Mouse (Mus musculus) frontal cortex, postnatal 10 days (tissue): ENCODE results near the gene Cdk5r2.

ENCODE experiments used
- DNase-seq, 2 experiments: peaks; one replicate each; pipeline ENCODE4 v3.0.0; 2022; ENCODE audit warnings: low spot score in 2 of 2, mixed read lengths in 1 of 2

Gene Cdk5r2

DNA sequence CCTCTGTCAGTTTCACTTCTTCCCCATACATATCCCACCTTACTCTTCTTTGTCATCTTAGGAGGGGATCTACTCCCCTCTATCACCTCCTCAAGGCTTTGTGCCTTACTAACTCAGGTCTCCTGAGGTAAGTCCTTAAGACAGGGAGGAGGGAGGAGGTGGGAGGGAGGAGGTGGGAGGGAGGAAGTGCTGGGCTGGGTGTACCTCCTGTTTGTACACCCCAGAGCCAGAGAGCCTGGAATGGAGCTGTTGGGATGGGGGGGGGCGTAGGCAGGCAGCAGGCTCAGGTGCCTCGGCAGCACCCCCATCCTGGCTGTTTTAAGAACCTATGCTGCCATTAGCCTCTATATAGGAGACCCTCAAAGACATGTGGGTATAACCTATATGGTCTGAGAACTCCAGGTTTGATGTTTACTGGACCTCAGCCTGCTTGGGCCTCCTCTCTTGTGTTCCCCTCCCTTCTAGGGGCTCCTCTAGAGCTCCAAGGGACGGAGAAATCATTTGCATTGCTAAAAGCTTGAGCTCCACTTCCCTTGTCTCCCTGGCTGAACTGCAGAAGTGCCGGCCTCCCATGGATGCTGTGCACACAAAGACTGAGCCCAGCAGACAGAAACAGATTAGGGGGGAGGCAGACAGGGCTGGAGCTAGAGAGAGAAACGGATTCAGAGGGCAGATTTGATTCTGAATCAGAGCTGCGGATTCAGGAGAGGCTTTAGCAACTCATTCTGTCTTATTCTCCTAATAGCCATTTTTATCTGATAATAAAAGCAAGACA, 3.5 kb upstream of the Cdk5r2 start:
- no peak for DNase-seq

DNA sequence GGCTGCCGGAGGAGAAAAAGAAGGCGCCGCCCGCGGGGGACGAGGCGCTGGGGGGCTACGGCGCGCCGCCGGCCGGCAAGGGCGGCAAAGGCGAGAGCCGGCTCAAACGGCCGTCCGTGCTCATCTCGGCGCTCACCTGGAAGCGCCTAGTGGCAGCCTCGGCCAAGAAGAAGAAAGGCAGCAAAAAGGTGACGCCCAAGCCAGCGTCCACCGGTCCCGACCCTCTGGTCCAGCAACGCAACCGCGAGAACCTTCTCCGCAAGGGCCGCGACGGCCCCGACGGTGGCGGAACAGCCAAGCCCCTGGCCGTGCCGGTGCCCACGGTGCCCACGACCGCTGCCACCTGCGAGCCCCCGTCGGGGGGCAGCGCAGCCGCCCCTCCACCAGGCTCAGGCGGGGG, 422 bp downstream of the Cdk5r2 start:
- DNase-seq: no peak

DNA sequence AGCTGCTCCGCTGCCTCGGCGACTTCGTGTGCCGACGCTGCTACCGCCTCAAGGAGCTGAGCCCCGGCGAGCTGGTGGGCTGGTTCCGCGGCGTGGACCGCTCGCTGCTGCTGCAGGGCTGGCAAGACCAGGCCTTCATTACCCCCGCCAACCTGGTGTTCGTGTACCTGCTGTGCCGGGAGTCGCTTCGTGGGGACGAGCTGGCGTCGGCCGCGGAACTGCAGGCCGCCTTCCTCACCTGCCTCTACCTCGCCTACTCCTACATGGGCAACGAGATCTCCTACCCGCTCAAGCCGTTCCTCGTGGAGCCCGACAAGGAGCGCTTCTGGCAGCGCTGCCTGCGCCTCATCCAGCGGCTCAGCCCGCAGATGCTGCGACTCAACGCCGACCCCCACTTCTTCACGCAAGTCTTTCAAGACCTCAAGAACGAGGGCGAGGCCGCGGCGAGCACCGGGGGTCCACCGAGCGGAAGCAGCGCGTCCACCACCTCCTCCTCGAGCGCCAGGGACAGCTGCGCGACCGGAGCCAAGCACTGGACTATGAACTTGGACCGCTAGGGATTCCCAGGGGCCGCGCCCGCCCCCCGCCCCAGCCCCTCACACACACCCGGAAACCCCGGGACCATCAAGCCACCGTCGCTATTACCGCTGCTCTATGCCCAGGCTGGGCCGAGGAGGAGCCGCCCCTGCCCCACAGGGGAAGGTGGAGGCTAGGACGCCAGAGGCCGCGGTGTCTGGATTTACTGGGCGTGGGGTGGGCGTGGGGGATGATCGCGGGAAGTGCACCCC, 1.1 kb downstream of the Cdk5r2 start:
- DNase-seq: no peak

DNA sequence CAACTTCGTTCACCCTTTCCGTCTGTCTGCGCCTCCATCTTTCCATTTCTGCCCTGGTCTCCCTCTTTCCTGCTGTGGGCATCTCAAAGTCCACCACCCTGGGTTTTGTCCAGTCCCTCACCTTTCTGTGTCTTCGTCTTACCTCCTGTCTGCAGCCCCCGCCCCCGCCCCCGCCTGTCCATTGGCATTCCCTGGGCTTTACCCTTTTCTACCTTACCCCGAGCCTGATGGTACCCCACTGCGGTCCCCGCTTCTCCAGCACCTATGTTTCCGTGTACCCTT, 1.6 kb downstream of the Cdk5r2 start:
- no peak for DNase-seq

DNA sequence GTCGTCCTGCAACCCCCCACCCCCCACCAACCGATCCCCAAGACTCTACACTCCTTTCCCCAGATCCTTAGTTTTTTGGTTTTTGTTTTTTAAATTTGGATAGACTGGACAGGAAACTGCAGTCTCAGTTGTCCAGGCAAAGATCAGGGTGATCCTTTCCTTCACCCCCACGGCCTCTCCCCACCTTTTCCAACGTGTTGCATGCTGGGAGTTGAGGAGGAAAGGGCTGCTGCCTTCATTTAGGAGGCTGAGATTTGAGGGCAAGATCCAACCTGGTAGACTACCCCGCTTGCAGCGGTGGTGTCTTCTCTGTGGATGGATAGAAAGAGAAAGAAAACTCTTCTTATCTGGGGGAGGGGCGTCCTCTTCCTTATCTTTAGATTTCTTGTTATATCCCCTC, 2.1 kb downstream of the Cdk5r2 start:
- no peak for DNase-seq

DNA sequence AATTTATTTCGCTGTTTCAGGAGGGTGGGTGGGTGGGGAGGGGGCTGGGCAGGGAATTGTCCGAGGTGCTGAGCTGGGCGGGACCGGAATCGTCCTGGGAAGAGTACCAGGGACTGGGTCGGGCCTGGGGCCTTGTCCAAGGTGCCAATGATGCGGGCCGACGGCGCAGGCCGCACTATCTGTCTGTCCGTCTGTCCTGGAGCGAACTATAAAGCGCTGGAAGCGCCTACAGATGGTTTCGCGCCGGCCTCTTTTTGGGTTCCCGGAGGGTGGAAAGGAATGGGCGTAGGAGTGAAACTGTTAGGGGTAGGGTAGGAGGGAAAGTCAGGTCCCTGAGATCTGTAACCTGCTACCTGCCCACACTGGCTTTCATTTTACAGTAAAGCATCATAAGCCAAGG, 2.5 kb downstream of the Cdk5r2 start:
- no peak for DNase-seq

DNA sequence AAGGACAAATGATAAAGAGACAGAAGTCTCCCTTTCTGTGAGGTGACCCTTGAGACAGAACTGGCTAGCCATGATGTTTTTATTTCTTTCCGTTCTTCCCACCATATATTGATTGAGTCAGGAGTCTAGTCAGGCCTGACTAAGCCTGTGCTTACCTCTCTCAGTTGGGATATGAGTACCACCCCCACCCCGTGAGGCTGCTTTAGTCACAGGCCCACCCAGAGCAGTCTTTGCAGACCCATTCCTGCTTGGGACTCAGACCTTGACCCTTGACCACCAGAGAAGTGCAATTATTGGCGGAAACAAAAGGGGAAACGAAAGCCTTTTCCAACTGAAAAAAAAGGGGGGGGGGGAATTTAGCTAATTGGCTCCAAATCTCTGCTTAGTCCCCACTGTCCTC, 2.9 kb downstream of the Cdk5r2 start:
- no peak for DNase-seq

DNA sequence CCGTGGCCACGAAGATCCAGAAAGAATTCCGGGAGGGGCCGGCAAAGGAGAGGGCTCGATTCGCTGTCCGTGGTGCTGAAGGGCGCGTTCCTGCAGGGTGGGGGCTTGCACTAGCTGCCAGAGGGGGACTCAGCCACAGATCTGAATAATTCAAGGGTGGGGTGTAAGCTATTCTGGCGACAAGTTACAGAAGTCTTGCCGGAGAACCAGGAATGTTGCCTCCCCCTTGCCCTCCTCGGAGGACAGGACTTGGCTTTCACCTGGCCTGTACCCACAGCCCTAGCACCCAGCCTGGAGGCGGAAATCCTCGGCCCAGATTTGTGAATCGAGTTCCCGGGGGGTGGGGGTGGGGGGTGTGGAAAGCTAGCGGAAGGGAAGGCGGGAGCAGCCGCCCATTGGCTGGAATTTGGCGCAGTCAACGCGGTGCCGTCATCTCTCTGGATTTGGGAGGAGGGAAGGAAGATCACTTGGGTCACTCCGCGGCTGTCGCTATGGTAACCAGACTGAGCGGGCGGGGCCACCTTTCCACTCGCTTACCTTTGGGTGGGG, 3.5 kb downstream of the Cdk5r2 start:
- DNase-seq: peak; percentile 82 to 86

DNA sequence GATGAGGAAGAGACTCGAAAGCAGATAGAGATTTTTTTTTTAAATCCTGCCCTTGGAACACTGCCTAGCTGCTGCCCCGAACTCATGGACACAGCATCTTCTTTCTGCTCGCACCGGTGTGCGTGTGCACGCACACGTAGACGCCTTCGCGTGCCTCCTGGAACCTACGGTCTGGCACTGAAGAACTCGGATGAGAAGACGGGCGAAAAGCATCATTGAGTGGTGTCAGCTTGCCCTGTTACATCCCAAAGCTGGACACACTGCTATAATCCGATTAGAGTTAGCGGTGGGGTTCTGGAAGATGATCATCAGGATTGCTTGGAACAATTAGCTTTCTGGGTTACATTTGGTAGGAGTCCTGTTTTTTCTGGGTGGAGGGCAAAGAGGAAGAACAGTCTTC, 4.1 kb downstream of the Cdk5r2 start:
- no peak for DNase-seq

DNA sequence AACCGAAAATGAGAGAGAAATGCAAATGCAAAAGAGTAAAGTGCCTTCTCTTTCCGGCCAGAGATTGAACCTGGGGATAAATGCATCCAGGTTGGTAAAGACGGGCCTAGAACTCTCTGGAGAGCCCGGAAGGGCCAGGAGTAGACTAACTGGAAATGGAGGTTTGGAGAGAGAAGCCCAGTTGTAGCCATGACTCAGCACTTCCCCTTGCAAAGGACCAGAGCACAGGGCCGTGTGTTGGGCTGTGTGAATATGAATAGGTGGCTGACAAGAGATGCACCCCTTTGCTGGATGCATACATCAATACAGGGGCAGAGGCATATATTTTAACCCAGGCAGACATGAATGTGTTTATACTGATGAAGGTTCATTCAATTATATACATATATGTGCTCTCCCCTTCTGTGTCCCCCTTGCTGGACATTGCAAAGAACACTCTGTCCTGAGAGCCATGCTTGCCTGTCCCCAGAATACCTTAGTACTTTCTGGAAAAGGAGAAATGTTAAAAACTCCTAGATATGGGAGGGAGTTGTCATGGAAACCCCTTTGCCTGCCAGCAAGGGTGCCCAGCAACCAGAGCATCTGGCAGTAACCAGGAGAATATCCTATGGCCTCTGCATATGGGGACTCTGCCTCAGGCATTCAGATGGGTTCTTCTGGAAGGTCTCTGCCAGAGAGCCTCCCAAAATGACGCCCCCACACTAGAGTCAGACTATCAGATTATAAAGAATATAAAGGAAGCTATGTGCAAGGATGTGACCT, 4.7 kb downstream of the Cdk5r2 start:
- no peak for DNase-seq

DNA sequence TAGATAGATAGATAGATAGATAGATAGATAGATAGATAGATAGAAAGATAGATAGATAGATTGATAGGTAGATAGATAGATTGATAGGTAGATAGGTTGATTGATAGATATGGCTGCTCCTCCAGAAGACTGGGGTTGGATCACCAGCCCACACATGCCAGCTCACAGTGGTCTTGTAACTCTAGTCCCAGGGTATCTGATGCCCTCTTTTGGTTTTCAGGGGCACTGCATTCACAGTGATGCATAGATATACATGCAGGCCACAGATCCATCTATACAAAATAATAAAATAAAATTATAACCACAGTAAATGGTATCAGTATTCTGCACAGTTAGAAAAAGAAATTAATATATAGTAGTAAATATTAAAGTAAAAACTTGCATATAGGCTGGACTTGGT, 7.0 kb downstream of the Cdk5r2 start:
- DNase-seq: no peak

DNA sequence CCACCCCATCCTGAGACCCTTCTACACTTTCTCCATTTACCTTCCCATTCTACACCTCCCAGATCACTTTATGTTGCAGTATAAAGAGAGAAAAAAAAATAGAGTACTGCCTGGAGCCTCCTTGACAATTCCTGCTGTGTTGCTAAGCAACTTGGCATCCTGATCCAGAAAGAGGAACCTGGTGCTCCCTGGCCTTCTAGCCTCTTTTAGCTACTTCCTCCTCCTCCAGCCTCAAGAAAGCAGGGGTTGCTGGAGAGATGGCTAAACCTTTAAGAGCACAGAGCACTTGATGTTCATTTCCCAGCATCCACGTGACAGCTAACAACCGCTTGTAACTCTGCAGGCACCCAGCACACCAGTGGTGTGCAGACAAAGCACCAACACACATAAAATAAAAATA, 17.5 kb downstream of the Cdk5r2 start:
- DNase-seq: no peak

DNA sequence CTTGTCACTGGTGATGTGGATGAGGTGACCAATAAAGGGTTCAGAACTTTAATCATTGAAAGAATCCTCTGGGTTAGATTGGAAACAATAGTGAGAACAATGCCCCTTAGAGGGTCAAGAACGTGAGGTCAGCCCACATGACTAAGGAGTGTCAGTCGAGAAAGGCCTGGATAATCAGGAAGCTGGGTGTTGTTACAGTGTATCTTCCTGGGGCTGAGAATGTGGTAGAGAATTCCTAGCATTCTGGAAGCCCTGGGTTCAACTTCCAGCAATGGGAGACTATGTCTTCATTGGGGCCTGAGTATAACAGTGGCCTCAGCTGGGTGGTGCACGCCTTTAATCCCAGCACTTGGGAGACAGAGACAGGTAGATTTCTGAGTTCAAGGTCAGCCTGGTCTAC, 22.5 kb downstream of the Cdk5r2 start:
- DNase-seq: no peak

DNA sequence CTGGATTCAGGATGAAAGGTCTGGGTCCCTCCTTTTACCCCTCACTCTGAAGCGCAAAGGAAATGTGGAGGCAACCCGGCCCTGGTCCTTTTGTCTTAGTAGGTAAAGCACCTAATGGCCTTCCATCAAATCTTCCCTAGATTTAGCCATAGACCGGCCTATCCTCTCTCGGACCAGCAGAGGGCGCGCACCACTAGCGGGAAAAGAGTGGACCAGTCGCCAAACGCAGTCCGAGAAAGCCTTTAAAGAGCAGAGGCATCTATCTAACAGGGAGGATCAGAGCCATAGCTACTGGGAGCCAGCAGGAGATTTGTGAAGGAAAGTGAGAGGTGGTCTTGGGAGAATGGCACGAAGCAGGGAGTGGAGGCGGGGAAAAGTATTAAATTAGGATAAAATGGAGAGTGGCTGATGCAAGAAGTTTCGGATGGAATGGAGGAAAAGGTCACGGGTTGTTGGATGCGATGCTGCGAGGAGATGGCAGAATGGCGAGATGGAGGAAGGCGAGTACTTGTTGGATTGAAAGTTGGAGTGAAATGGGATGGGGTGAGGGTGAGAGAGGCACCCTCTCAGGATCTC, 26.1 kb downstream of the Cdk5r2 start:
- peak in 1 of 2 experiments; percentile 64 for DNase-seq

DNA sequence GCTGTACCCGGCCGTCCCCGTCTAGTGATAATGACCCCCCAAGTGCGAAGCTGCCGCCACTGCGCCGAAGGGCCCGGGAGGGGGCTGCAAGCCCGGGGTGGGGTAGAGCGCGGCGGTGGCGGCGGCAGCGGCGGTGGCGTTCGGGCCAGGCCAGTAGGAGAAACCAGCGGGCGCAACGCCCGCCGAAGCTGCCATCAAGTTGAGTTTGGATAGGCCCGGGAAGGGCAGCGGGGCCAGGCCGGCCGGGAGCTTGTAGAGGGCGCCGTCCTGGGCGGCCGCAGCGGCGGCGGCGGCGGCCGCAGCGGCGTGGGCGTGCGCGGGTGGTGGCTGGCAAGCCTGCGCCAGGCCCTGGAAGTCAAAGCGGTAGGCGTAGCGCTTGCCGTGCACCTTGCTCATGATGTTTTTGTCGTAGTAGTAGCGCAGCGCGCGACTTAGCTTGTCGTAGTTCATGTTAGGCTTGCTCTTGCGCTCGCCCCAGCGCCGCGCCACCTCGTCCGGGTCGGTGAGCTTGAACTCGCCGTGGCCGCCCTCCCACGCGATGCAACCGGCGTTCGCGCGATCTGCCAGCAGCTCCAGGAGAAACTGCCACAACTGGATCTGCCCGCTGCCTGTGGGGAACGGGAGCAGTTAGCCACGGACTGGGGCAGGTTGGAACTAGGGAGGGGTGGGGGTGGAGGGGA, 27.5 kb downstream of the Cdk5r2 start:
- DNase-seq: peak in 1 of 2 experiments; percentile 15

DNA sequence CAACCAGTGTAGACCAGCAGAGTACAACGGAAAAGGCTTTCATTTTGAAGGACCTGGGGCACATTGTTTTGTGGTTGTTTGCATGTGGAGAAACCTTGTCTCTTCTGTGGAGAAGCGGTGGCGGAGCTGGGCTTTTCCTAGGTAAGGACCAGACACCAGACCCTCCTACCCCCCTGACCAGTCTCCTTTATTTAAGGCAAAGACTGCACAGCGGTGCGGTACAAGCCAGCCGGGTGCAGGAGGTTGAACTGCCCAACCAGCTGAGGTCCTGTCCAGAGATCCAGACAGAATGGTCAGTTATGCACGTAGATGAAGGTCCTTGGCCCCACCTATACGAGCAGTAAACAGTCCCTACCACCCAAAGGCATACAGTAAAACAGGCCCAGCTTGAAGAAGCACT, 28.1 kb downstream of the Cdk5r2 start:
- no peak for DNase-seq

DNA sequence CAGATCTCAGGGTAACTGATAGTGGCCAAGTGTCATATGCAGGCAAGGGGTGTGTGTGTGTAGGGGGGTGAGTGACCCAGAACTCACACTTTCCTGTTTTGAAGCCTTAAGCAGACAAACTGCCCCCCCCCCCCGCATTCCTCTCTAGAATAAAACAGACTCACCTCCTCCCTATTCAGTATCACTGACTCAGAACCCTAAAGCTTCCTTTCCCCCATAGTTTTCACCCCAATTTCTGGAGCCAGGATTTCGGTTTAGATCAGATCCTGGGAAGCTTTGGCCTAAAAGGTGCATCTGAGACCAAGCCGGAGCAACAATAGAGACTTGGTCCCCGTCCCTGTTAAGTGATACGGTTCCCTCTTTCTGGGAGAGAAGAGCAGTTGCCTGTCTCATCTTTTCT, 28.7 kb downstream of the Cdk5r2 start:
- no peak for DNase-seq

DNA sequence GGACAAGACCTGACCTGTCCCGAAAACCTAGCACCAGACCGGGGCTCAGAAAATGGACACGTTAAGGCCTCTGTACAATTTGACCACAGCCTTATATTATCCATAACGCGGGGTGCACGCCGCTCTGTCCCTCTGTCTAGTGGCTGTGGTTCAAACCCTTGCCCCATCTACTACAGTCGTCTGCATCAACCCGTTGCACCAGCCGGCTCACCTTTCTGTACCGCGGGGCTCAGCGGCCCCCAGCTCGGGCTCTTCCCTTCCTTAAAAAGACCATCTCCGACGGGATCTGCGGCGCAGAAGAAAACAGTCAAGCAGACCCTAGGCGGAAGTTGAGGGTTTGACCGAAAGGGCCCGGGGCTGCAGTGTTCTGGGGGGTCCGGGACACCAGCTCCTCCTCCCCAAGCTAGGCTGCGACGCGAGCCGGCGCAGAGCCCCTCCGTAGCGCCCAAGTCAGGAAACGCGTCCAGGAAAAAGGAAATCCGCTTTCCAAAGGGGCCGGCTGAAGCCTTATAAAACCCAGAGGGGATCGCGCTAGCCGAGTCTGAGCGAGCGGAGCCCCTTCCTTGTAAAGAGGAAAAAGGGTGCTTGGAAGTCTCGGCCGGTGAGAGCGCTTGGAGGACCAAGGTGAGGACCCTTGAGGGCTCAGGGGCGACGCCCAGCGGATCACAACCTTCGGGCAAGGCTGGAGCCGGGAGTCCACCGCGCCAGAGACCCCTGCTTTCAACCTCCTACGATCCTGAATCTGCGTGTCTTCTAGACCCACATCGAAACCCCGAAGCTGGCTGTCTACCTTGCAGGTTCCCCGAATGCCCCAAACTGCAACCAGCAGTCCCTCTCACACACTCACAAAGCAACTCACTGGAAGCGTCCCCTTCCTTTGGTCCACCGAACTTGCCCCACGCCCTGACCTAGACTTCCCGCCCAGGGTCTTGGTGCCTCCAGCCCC, 29.7 kb downstream of the Cdk5r2 start:
- no peak for DNase-seq

DNA sequence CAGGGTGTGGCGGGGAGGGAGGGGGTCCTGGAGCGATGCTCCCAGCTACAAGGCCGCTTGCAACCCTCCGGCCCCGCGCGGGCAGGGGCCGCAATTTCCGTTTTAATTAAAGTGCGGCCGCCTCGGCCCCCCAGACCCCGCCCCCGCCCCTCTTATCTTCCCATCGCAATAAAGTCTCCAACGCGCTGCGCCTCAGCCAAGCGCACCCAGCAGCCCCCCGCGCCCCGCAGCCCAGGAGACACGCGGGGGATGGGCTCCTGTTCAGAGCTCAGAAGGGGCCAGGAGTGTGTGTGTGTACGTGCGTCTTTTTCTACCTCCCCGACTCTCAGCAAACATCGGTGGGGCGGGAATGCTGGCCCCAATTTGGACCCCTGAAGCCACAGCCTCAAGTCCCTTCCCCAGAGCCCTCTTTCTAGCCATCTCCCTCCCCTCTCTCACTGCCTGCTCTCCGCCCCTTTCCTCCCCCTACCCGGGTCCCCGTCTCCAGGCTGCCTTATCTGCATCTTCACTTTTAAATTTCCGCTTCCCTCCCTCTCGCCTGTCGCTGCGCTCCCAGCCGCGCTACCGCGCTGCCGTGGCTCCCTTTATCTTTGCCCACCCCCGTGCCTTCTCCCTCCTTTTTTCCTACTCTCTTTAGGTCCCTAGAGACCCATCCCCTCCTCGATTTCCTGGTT, 30.8 kb downstream of the Cdk5r2 start, which contains the start of gene Fev:
Gene Fev (minus strand): TSS at position 51 of the 674 bp plus-strand sequence.
- DNase-seq: no peak

DNA sequence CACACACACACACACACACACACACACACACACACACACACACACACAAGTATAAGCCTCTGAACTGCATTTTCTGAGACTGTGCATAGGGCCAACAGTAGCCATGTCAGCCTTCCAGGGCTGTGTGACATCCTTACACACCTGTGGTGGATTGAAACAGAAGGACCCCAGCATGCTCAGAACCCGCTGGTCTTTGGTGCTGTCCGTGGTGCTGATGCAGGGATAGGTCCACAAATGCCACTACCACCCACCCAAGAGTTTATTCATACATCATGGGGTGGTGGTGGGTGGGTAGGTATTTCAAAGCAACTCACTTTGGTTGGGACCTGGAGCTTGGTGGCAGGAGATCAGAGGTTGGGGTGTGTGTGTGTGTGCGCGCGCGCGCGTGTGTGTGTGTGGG, 36.8 kb downstream of the Cdk5r2 start:
- no peak for DNase-seq
